Mouse (Mus musculus): ENCODE data around the gene Pum3.

- TF ChIP-seq POLR2AphosphoS2 (IDR thresholded peaks at IDR 0.05; ENCODE audit: low read length) (no peak), BHLHE40 (IDR thresholded peaks at IDR 0.05; ENCODE audit: borderline replicate concordance, low read depth, low read length) (no peak), ETS1 (IDR thresholded peaks at IDR 0.05; ENCODE audit: low read depth, low read length) (no peak), EP300 (IDR thresholded peaks at IDR 0.05; ENCODE audit: low read depth in 1 of 2, low read length in 2 of 2) (no peak), MAX (IDR thresholded peaks at IDR 0.05; ENCODE audit: low read length) (no peak), GATA1 (IDR thresholded peaks at IDR 0.05; ENCODE audit: low read depth, low read length) (no peak), ELF1 (IDR thresholded peaks at IDR 0.05; ENCODE audit: low read depth, low read length) (no peak), CTCF (IDR thresholded peaks at IDR 0.05 in 2 of 3, conservative IDR thresholded peaks at IDR 0.05 in 1 of 3; ENCODE audit: control insufficient read depth in 1 of 3, insufficient read depth in 1 of 3, low read depth in 2 of 3, low read length in 3 of 3, poor library complexity in 1 of 3, severe bottlenecking in 1 of 3) (no peak), GABPA (IDR thresholded peaks at IDR 0.05; ENCODE audit: low read depth, low read length) (no peak), NRF1 (IDR thresholded peaks at IDR 0.05; ENCODE audit: insufficient read depth, low read depth, low read length, poor library complexity, severe bottlenecking) (no peak), KAT2A (conservative IDR thresholded peaks at IDR 0.05; ENCODE audit: low read depth, low read length) (no peak)
These were observed 44.3 kb downstream of the Pum3 start for GRCm38 (mm10) chr19:27385304-27385703.
